Mouse (Mus musculus): ENCODE measurements around the gene Hemgn.

DNA sequence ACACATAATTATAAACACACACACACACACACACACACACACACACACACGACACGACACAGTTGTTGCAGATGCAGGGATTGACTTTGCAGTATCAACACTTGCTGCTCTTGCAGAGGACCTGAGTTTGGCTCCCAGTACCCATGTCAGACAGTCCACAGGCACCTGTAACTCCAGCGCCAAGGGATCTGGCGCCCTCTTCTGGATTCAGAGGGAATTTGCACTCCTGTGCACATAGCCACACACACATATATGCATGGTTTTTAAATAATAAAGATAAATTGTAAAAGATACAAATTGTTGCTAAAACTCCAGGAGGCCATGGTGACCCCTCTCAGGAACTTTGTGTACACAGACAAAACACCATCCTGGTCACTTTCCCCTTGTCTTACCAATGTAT, 44.2 kb downstream of the Hemgn start:
- no peak for TF ChIP-seq POLR2A (IDR thresholded peaks at IDR 0.05; ENCODE audit: extremely low read depth, insufficient read depth, low read length)
- TF ChIP-seq CTCF (IDR thresholded peaks at IDR 0.05; ENCODE audit: low read depth, low read length): peak; percentile 37; the same call in 1 of the 2 replicates
